Comparison of ENCODE assay signal across 26 mouse cellular contexts in the genomic region with DNA sequence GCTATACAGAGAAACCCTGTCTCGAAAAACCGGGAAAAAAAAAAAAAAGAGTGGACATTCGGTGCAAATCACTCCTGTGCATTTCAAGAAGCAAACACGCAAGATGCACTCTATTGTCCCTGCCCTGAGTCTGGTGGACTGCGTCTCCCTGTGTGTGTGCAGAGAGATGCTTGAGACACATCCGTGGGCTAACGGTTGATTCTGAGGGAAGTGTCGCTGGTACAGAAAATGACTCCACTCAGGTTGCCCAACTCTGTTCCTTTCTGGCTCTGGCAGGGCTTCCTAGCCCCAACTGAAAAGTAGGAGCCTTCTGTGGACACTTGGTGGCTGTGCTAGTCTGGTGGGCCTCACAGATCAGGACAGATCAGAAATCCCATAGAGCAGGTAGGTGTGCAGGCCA.
"Had no signal": no experiment of that assay in that cellular context is flagged by ENCODE, and none has a peak within 500 bp of the region (broad histone marks: within the 10 kb centered on the region; RNA-seq: fewer than 3 reads in every experiment).

No protein-coding gene starts in this region.

- H3K9me3 ChIP-seq: heart, embryonic 13.5 days; heart, embryonic 15.5 days; hindbrain, embryonic 13.5 days; kidney, embryonic 15.5 days; limb, embryonic 13.5 days; limb, embryonic 15.5 days; liver, embryonic 13.5 days had no signal

- H3K4me1 ChIP-seq: heart, embryonic 13.5 days; heart, embryonic 15.5 days; hindbrain, embryonic 13.5 days; kidney, embryonic 15.5 days; limb, embryonic 13.5 days; limb, embryonic 15.5 days; liver, embryonic 13.5 days had no signal

- H3K4me3 ChIP-seq: gastrocnemius, adult 2 months; heart, adult 2 months; heart, embryonic 13.5 days; heart, embryonic 15.5 days; hindbrain, embryonic 13.5 days; kidney, embryonic 15.5 days; left cerebral cortex, adult 2 months; limb, embryonic 13.5 days; limb, embryonic 15.5 days; liver, embryonic 13.5 days had no signal

- H3K27ac ChIP-seq: gastrocnemius, adult 2 months; heart, adult 2 months; heart, embryonic 13.5 days; heart, embryonic 15.5 days; hindbrain, embryonic 13.5 days; kidney, embryonic 15.5 days; kidney, postnatal 0 days; left cerebral cortex, adult 2 months; limb, embryonic 13.5 days; limb, embryonic 15.5 days; liver, embryonic 13.5 days had no signal

- H3K9ac ChIP-seq: heart, embryonic 13.5 days; heart, embryonic 15.5 days; hindbrain, embryonic 13.5 days; kidney, embryonic 15.5 days; limb, embryonic 13.5 days; limb, embryonic 15.5 days; liver, embryonic 13.5 days had no signal

- DNase-seq: gastrocnemius, adult 2 months; gastrocnemius, postnatal 10 days; gastrocnemius, postnatal 25 days; heart, adult 11 months; heart, adult 2 months; heart, postnatal 14 days; heart, postnatal 36 days; kidney, adult 11 months; kidney, adult 2 months; kidney, adult 9 months; kidney, postnatal 14 days; kidney, postnatal 36 days; left cerebral cortex, postnatal 4 days; liver, embryonic 13.5 days had no signal

- H3K4me2 ChIP-seq: heart, embryonic 11.5 days; heart, embryonic 13.5 days; heart, embryonic 15.5 days; hindbrain, embryonic 13.5 days; kidney, embryonic 15.5 days; limb, embryonic 13.5 days; limb, embryonic 15.5 days; liver, embryonic 11.5 days; liver, embryonic 13.5 days had no signal

- ATAC-seq: hindbrain, embryonic 16.5 days; intestine, embryonic 16.5 days had no signal

- H3K27me3 ChIP-seq: heart, embryonic 13.5 days; heart, embryonic 15.5 days; hindbrain, embryonic 13.5 days; kidney, embryonic 15.5 days; limb, embryonic 13.5 days; limb, embryonic 15.5 days; liver, embryonic 13.5 days had no signal
